Mouse (Mus musculus) intestine, embryonic 14.5 days (tissue): Measurements from ENCODE around the gene Olfr297. TPM values are rescaled to one million over a fixed set of nuclear protein-coding genes. Genes with fewer than 3 reads are reported as not detected.

Experiments used
- ATAC-seq: fragments of 200-750 bp; cut with Nextera tagmentation; replicated peaks from 2 replicates; pipeline ENCODE4 v1.8.0; 2017; ENCODE audit warnings: low read depth, moderate number of reproducible peaks, moderate TSS enrichment, moderate library complexity; ENCODE audit not compliant: low FRiP score, low TSS enrichment
- DNase-seq: peaks from one replicate; pipeline ENCODE4 v3.0.0-alpha.2; 2018; ENCODE audit warnings: low spot score
- H3K27ac ChIP-seq: fragments of 300-500 bp; sonication (generic); 2 replicates; pipeline ENCODE4 v1.5.1; 2014; ENCODE audit warnings: low read depth, mild to moderate bottlenecking, control low read depth
- H3K27me3 ChIP-seq: fragments of 300-500 bp; sonication (generic); replicated peaks from 2 replicates; pipeline ENCODE4 v1.6.1; 2014; ENCODE audit warnings: low read length, control low read depth; ENCODE audit not compliant: control insufficient read depth, insufficient read depth
- H3K36me3 ChIP-seq: fragments of 300-500 bp; sonication (generic); 2 replicates; pipeline ENCODE4 v1.6.1; 2014; ENCODE audit warnings: low read length, control low read depth; ENCODE audit not compliant: control insufficient read depth, insufficient read depth
- H3K4me1 ChIP-seq: fragments of 300-500 bp; sonication (generic); replicated peaks from 2 replicates; pipeline ENCODE4 v1.6.1; 2014; ENCODE audit warnings: low read length, control low read depth, mixed read lengths; ENCODE audit not compliant: control insufficient read depth, insufficient read depth
- H3K4me2 ChIP-seq: fragments of 300-500 bp; sonication (generic); 2 replicates; pipeline ENCODE4 v1.6.1; 2014; ENCODE audit warnings: low read length
- H3K4me3 ChIP-seq: fragments of 300-500 bp; sonication (generic); 2 replicates; pipeline ENCODE4 v1.5.1; 2014; ENCODE audit warnings: low read depth, low read length, control low read depth, mixed read lengths
- H3K9ac ChIP-seq: fragments of 300-500 bp; sonication (generic); 2 replicates; pipeline ENCODE4 v1.6.1; 2014; ENCODE audit warnings: mild to moderate bottlenecking, low read length
- H3K9me3 ChIP-seq: fragments of 300-500 bp; sonication (generic); 2 replicates; pipeline ENCODE4 v1.6.1; 2016; ENCODE audit warnings: low read length, control low read depth; ENCODE audit not compliant: control insufficient read depth
- WGBS: fragments of 180-500 bp; shearing (Covaris S2); extraction: QIAGEN DNeasy Blood & Tissue Kit; methylation state at CpG from one replicate; pipeline ENCODE4 v1.1.7; 2014; 5-methylcytosine and 5-hydroxymethylcytosine counted together
- polyA plus RNA-seq: library from polyadenylated mRNA; unstranded; fragments of >200 nt; fragmentation: Nextera tagmentation; extraction: Ambion mirVana; gene quantifications from 2 replicates; pipeline ENCODE4 v1.2.1, GENCODE M21; 2014

Gene Olfr297
- polyA plus RNA-seq, result not detected in 2 replicates

DNA sequence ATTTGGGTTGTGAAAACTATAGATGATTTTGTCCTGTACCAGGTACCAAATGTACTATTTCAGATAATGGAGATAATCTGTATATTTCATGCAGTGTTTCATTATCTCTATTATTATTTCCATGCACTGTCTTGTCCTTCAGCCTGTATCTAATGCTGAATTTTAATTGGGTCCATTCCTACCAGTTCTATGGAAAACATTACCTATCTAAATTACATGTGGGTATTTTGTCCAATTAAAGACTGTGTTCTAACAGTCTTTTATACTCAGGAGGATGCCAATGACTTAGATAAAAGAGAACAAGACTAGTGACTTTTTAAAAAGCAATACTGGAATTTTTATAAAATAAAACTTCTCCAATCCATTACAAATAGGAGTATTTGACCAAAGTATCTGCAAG lies at the start of gene Olfr297:
Gene Olfr297 (plus strand): TSS at position 301 of the 400 bp plus-strand sequence.
- no peak within 1 kb of the TSS for H3K27ac ChIP-seq
- H3K4me1 ChIP-seq, result no peaks in the 10 kb centered on the region
- H3K9ac ChIP-seq, result no peak within 1 kb of the TSS
- no peak within 1 kb of the TSS for H3K4me2 ChIP-seq
- no peaks in the 10 kb centered on the region for H3K27me3 ChIP-seq
- H3K9me3 ChIP-seq, result no peaks in the 10 kb centered on the region
- H3K36me3 ChIP-seq, result no peaks in the 10 kb centered on the region
- H3K4me3 ChIP-seq, result no peak within 1 kb of the TSS
- ATAC-seq (no peak), DNase-seq (no peak)

DNA sequence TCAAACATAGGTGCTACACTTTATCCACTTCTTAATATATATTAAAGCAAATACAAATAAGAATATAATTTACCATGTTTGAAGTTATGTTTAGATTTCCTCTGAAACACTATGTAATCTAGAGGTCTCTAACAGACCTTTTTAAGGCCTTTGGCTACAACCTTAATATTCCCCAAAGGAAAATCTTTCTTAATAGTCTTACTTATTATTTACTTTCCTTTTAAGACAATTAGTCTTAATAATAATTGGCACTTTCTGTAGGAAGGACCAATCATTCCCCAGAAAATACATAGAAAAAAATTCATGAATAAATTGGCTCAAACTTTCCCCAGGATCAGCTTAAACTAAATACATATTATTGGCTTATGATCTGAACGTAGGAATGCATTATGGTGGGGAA lies 27.4 kb upstream of the Olfr297 start, which contains the start of gene Olfr298:
Gene Olfr298 (minus strand): TSS at position 101 of the 400 bp plus-strand sequence.
- no peaks in the 10 kb centered on the region for H3K27me3 ChIP-seq
- no peak within 1 kb of the TSS for H3K27ac ChIP-seq
- ATAC-seq, result no peak
- DNase-seq, result no peak
- H3K4me3 ChIP-seq, result no peak within 1 kb of the TSS
- 93% methylated on average over 1 of the region's 1 CpGs for WGBS
- H3K9ac ChIP-seq, result no peak within 1 kb of the TSS
- no peaks in the 10 kb centered on the region for H3K4me1 ChIP-seq
- no peaks in the 10 kb centered on the region for H3K9me3 ChIP-seq
- no peaks in the 10 kb centered on the region for H3K36me3 ChIP-seq
- no peak within 1 kb of the TSS for H3K4me2 ChIP-seq

Other genes with a start within 250 kb of the Olfr297 start
- gene Olfr310, start 242.8 kb upstream of the Olfr297 start, polyA plus RNA-seq, result not detected in 2 replicates
- gene Olfr309, start 206.3 kb upstream of the Olfr297 start, polyA plus RNA-seq, result not detected in 2 replicates
- gene Olfr308, start 194.3 kb upstream of the Olfr297 start, polyA plus RNA-seq, result not detected in 2 replicates
- gene Olfr307, start 182.4 kb upstream of the Olfr297 start, polyA plus RNA-seq, result not detected in 2 replicates
- gene Olfr305, start 153.0 kb upstream of the Olfr297 start, polyA plus RNA-seq, result not detected in 2 replicates
- not detected in 2 replicates for gene Olfr304, start 133.3 kb upstream of the Olfr297 start, polyA plus RNA-seq
- gene Olfr303, start 122.2 kb upstream of the Olfr297 start, polyA plus RNA-seq, result not detected in 2 replicates
- not detected in 2 replicates for gene Olfr301, start 116.1 kb upstream of the Olfr297 start, polyA plus RNA-seq
- not detected in 2 replicates for gene Olfr299, start 60.0 kb upstream of the Olfr297 start, polyA plus RNA-seq
- not detected in 2 replicates for gene Olfr298, start 27.5 kb upstream of the Olfr297 start, polyA plus RNA-seq
- not detected in 2 replicates for gene Olfr295, start 63.9 kb downstream of the Olfr297 start, polyA plus RNA-seq
- not detected in 2 replicates for gene Olfr294, start 96.7 kb downstream of the Olfr297 start, polyA plus RNA-seq
- gene Olfr293, start 129.1 kb downstream of the Olfr297 start, polyA plus RNA-seq, result not detected in 2 replicates
- gene Olfr292, start 168.4 kb downstream of the Olfr297 start, polyA plus RNA-seq, result not detected in 2 replicates